Mouse (Mus musculus) limb, embryonic 13.5 days (tissue): ENCODE results near the gene Cldn34b4. TPM values are rescaled to one million over a fixed set of nuclear protein-coding genes. Genes with fewer than 3 reads are reported as not detected.

ENCODE experiments used
- ATAC-seq: fragments of 200-750 bp; cut with Nextera tagmentation; 2 replicates; pipeline ENCODE4 v1.8.0; 2017; ENCODE audit warnings: low read depth, moderate number of reproducible peaks, moderate TSS enrichment; ENCODE audit not compliant: low FRiP score
- H3K27ac ChIP-seq: fragments of 300-500 bp; sonication (generic); 2 replicates; pipeline ENCODE4 v1.5.1; 2015; ENCODE audit warnings: inconsistent platforms, mild to moderate bottlenecking, moderate library complexity
- H3K27me3 ChIP-seq: fragments of 300-500 bp; sonication (generic); 2 replicates; pipeline ENCODE4 v1.6.1; 2015; ENCODE audit warnings: mild to moderate bottlenecking, inconsistent platforms
- H3K36me3 ChIP-seq: fragments of 300-500 bp; sonication (generic); 2 replicates; pipeline ENCODE4 v1.6.1; 2015; ENCODE audit warnings: inconsistent platforms, mild to moderate bottlenecking, moderate library complexity
- H3K4me1 ChIP-seq: fragments of 300-500 bp; sonication (generic); 2 replicates; pipeline ENCODE4 v1.6.1; 2015; ENCODE audit warnings: inconsistent platforms
- H3K4me2 ChIP-seq: fragments of 300-500 bp; sonication (generic); replicated peaks from 2 replicates; pipeline ENCODE4 v1.6.1; 2015; ENCODE audit warnings: inconsistent platforms, mild to moderate bottlenecking, moderate library complexity
- H3K4me3 ChIP-seq: fragments of 300-500 bp; sonication (generic); 2 replicates; pipeline ENCODE4 v1.5.1; 2015; ENCODE audit warnings: moderate library complexity, mild to moderate bottlenecking, inconsistent platforms
- H3K9ac ChIP-seq: fragments of 300-500 bp; sonication (generic); 2 replicates; pipeline ENCODE4 v1.6.1; 2015; ENCODE audit warnings: mild to moderate bottlenecking, inconsistent platforms
- H3K9me3 ChIP-seq: fragments of 300-500 bp; sonication (generic); 2 replicates; pipeline ENCODE4 v1.6.1; 2016; ENCODE audit warnings: inconsistent platforms
- WGBS: fragments of 180-500 bp; shearing (Covaris S2); methylation state at CpG from one replicate; pipeline ENCODE4 v1.1.7; 2015; 5-methylcytosine and 5-hydroxymethylcytosine counted together
- polyA plus RNA-seq: library from polyadenylated mRNA; unstranded; fragments of >200 nt; fragmentation: Nextera tagmentation; extraction: Ambion mirVana; gene quantifications from 2 replicates; pipeline ENCODE4 v1.2.1, GENCODE M21; 2015

Gene Cldn34b4
- polyA plus RNA-seq, result not detected in 2 replicates

- ATAC-seq, result no peak
- WGBS, result 86% methylated on average over 3 of the region's 3 CpGs
- Histone ChIP-seq H3K27me3 (no peaks in the 10 kb centered on the region), H3K36me3 (no peaks in the 10 kb centered on the region), H3K4me2 (no peak within 1 kb of the TSS), H3K4me1 (no peaks in the 10 kb centered on the region), H3K9me3 (no peaks in the 10 kb centered on the region), H3K4me3 (no peak within 1 kb of the TSS), H3K9ac (no peak within 1 kb of the TSS), H3K27ac (no peak within 1 kb of the TSS)
These were observed at the start of gene Cldn34b4 for GRCm38 (mm10) chrX:76393050-76393449. Gene Cldn34b4 (plus strand): TSS chrX:76393350.

Other genes starting within 250 kb of the Cldn34b4 start
- not detected in 2 replicates for gene Cldn34b3, start 129.0 kb upstream of the Cldn34b4 start, polyA plus RNA-seq
- gene Cldn34d, start 209.6 kb downstream of the Cldn34b4 start, polyA plus RNA-seq, result not detected in 2 replicates